Comparison of ENCODE assay signal across 8 mouse cellular contexts in the genomic region with DNA sequence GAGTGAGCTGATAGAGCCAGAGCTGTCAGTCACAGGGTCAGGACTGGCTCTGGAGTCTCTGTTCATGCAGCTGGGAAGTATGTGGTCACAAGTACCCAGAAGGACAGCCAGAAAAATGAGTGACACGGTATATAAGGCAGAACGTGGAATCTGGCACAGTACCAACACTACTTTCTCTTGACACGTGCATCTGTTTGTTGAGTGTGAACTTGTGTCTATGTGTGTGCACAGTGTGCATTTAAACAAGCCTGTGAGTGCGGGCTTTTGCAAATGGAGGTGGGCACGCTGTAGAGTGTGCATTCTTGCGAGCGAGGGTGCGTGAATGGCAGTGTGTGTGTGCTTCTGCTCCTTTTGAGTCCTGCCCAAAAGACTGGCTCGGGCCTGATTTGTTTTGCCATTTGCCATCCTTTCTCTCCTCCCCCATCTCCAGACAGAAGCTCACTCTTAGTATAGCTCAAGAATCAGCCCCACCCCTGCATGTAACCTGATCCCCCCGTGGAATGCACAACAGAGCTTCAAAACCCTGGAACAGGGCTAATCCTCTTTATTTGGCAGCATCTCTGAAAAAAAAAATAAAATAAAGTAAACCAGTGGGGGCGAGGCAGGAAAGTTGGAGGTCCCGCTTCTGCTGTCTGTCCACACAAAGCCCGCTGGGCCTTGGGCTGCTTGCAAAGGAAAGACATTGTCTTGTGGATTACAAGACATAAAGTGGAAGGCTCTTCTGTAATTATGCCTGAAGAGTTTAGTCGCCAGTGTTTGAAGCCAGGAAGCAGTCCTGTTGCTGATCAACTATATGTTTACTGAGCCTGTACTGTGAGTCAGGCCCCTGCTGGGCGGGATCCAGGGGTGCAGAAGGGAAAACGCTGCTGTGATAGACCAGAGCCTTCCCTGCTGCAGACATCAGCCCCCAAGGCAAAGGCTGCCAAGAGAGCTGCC. TPM values are rescaled to one million over a fixed set of nuclear protein-coding genes. Genes with fewer than 3 reads are reported as not detected.
DNase-seq lines count a peak whose midpoint lies in the region; ATAC-seq lines count a peak whose summit lies in the region.

No protein-coding gene starts in this region.

- peaks cover 42% of the 10 kb centered on the region for H3K4me1 ChIP-seq in lung, embryonic 15.5 days
- peaks cover 27% of the 10 kb centered on the region for H3K4me1 ChIP-seq in hindbrain, embryonic 15.5 days (replicated peaks)
- peaks cover 27% of the 10 kb centered on the region for H3K4me1 ChIP-seq in midbrain, embryonic 15.5 days

- no peaks in the 10 kb centered on the region for H3K36me3 ChIP-seq in lung, embryonic 15.5 days
- H3K36me3 ChIP-seq in hindbrain, embryonic 15.5 days: no peaks in the 10 kb centered on the region
- H3K36me3 ChIP-seq in midbrain, embryonic 15.5 days (replicated peaks): no peaks in the 10 kb centered on the region

- H3K27ac ChIP-seq in lung, embryonic 15.5 days: peak overlapping the region; percentile 95
- H3K27ac ChIP-seq in hindbrain, embryonic 15.5 days (replicated peaks): no peak overlapping the region
- H3K27ac ChIP-seq in midbrain, embryonic 15.5 days: no peak overlapping the region

- H3K9ac ChIP-seq in lung, embryonic 15.5 days: no peak overlapping the region
- H3K9ac ChIP-seq in hindbrain, embryonic 15.5 days: no peak overlapping the region
- H3K9ac ChIP-seq in midbrain, embryonic 15.5 days: no peak overlapping the region

- no peaks in the 10 kb centered on the region for H3K9me3 ChIP-seq in lung, embryonic 15.5 days
- no peaks in the 10 kb centered on the region for H3K9me3 ChIP-seq in hindbrain, embryonic 15.5 days
- H3K9me3 ChIP-seq in midbrain, embryonic 15.5 days: no peaks in the 10 kb centered on the region

- H3K4me2 ChIP-seq in lung, embryonic 15.5 days: peak overlapping the region; percentile 42
- peak overlapping the region; percentile 9; the same call in 1 of the 2 replicates for H3K4me2 ChIP-seq in hindbrain, embryonic 15.5 days
- H3K4me2 ChIP-seq in midbrain, embryonic 15.5 days: peak overlapping the region; percentile 26

- H3K27me3 ChIP-seq in lung, embryonic 15.5 days: no peaks in the 10 kb centered on the region
- H3K27me3 ChIP-seq in hindbrain, embryonic 15.5 days: no peaks in the 10 kb centered on the region
- no peaks in the 10 kb centered on the region; the same call in 1 of the 2 replicates for H3K27me3 ChIP-seq in midbrain, embryonic 15.5 days (replicated peaks)

- ATAC-seq in lung, embryonic 15.5 days (ENCODE audit: borderline replicate concordance, extremely low read depth, low FRiP score, low TSS enrichment): peak; percentile 90
- ATAC-seq in hindbrain, embryonic 15.5 days (ENCODE audit: low FRiP score, low read depth): peak; percentile 70
- ATAC-seq in midbrain, embryonic 15.5 days (replicated peaks): peak; percentile 79

- no peak for DNase-seq in lung, postnatal 36 days
- peak; percentile 82 for DNase-seq in embryo, embryonic 9.5 days (ENCODE audit: extremely low spot score)
- no peak for DNase-seq in left cerebral cortex, adult 11 months (ENCODE audit: low spot score)
- no peak for DNase-seq in layer of hippocampus, adult 11-12 months (ENCODE audit: low spot score)
- no peak for DNase-seq in layer of hippocampus, adult 18-20 months (ENCODE audit: low spot score in 2 of 2)

- WGBS in lung, embryonic 15.5 days: 4% methylated on average over 16 of the region's 16 CpGs
- WGBS in hindbrain, embryonic 15.5 days: 9% methylated on average over 16 of the region's 16 CpGs
- WGBS in midbrain, embryonic 15.5 days: 6% methylated on average over 16 of the region's 16 CpGs

- no peak overlapping the region for H3K4me3 ChIP-seq in lung, embryonic 15.5 days
- no peak overlapping the region for H3K4me3 ChIP-seq in hindbrain, embryonic 15.5 days
- H3K4me3 ChIP-seq in midbrain, embryonic 15.5 days: no peak overlapping the region

RNA-seq across cellular contexts. Expression of a gene that starts 28.5 kb away (rescaled TPM):
- polyA plus RNA-seq in lung, embryonic 15.5 days (2015; fragmentation: Nextera tagmentation; extraction: Ambion mirVana): 48.5 and 55.9 TPM in 2 replicates
- 7.4 and 7.6 TPM in 2 replicates for polyA plus RNA-seq in hindbrain, embryonic 15.5 days (2015; fragmentation: Nextera tagmentation; extraction: Ambion mirVana)
- 6.1 and 6.4 TPM in 2 replicates for polyA plus RNA-seq in midbrain, embryonic 15.5 days (2015; fragmentation: Nextera tagmentation; extraction: Ambion mirVana)
- 10 to 100 TPM; 53.9 to 56.4 TPM for total RNA-seq in layer of hippocampus, adult 18-20 months (2021)
